Mouse (Mus musculus) heart, adult 2 months (tissue): Measurements from ENCODE around the gene Rbfox3.

Experiments used
- CTCF ChIP-seq: fragments of 200-600 bp; IDR thresholded peaks from 2 replicates; pipeline ENCODE4 v1.8.1; 2022; ENCODE audit warnings: antibody characterized with exemption, mild to moderate bottlenecking, moderate library complexity
- POLR2A ChIP-seq: fragments of 200-500 bp; IDR thresholded peaks from 2 replicates; pipeline ENCODE4 v1.6.1; 2011; ENCODE audit warnings: mild to moderate bottlenecking, low read depth, low read length, control low read depth; ENCODE audit not compliant: insufficient read depth

DNA sequence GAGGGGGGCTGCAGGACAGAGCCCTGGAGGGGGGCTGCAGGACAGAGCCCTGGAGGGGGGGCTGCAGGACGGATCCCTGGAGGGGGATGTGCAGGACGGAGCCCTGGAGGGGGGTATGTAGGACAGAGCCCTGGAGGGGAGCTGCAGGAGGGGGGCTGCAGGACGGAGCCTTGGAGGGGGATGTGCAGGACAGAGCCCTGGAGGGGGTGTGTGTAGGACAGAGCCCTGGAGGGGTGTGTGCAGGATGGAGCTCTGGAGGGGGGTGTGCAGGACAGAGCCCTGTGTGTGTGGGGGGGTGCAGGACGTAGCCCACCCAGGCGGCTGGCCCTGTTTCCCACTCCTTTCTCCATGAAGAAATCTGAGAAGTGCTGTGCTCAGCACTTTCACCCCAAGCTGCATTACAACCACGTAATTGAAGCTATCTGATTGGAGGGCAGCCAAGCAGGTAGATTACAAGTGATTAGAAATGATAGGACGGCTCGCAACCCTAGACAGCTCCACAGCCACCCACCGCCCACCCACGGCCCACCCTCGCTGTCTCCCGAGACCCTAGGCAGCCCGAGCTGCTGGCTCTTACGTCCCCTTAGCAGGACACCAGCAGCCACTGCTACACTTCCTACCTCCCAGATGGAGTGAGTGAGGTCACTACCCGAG lies 399.0 kb downstream of the Rbfox3 start:
- no peak for TF ChIP-seq POLR2A
- no peak for TF ChIP-seq CTCF
